Mouse (Mus musculus) Patski (cell line): ENCODE data around the gene Trub2. TPM values are rescaled to one million over a fixed set of nuclear protein-coding genes. Genes with fewer than 3 reads are reported as not detected.
A peak's percentile ranks its signal among the peaks of the same experiment; 100 is the strongest.

Experiments used
- ATAC-seq: fragments of 100-300 bp; one replicate; pipeline ENCODE4 v1.8.0; 2021
- CTCF ChIA-PET: fragments of 350-600 bp; sonication (Branson Sonifier 250); formaldehyde crosslinking; loops from one replicate; lab custom pipeline; 2022; ENCODE audit warnings: inconsistent platforms; lab: Charles Lee
- POLR2A ChIA-PET: fragments of 350-600 bp; sonication (Branson Sonifier 250); formaldehyde crosslinking; loops from one replicate; lab custom pipeline; 2022; ENCODE audit warnings: antibody characterized with exemption, inconsistent platforms; lab: Charles Lee
- DNase-seq: peaks from one replicate; pipeline ENCODE4 v3.0.0-alpha.2; 2011; ENCODE audit warnings: low read depth, low spot score
- H3K27me3 ChIP-seq: fragments of 371-371 bp; one replicate; pipeline ENCODE4 v1.5.1; 2021
- CTCF ChIP-seq: fragments of 100-300 bp; IDR thresholded peaks from one replicate; pipeline ENCODE4 v1.5.1; 2021
- in situ Hi-C: fragments of 300-500 bp; cut with MboI; formaldehyde crosslinking; loops from 3 replicates; pipeline ENCODE4 v1.11.1; 2018; ENCODE audit warnings: low pct_unique_long_range_greater_than_20kb, mixed read lengths
- polyA plus RNA-seq: library from polyadenylated mRNA; unstranded; gene quantifications from one replicate; pipeline ENCODE4 v1.2.3, GENCODE M21; 2021

The Trub2 gene
- polyA plus RNA-seq, 1 experiment from 2014 or later, result 52.9 TPM

GRCm38 (mm10) chr2:29773323-29773722, 15.0 kb downstream of the Trub2 start:
- no peak for TF ChIP-seq CTCF
- DNase-seq (no peak), ATAC-seq (no peak)
- in situ Hi-C loops, result no loop called here
- POLR2A ChIA-PET, result no interaction called here
- CTCF ChIA-PET, result no interaction called here
- H3K27me3 ChIP-seq, result no peaks in the 10 kb centered on the region

- ATAC-seq (peak; percentile 51), DNase-seq (peak; percentile 48)
- in situ Hi-C loops, result no loop called here
- TF ChIP-seq CTCF, result no peak
- no peaks in the 10 kb centered on the region for H3K27me3 ChIP-seq
- POLR2A ChIA-PET, result interaction anchor here (1.5 kb wide), 1 partner anchor 31 kb away, joined by 4 read pairs; the partner anchor contains the start of gene Slc27a4
- CTCF ChIA-PET, result interaction anchor here (0.8 to 2.2 kb wide), 7 partner anchors 9 to 119 kb away, joined by 3 to 7 read pairs (median 4); no protein-coding TSS in a partner anchor
Measured at GRCm38 (mm10) chr2:29771611-29772461, 16.5 kb downstream of the Trub2 start.

GRCm38 (mm10) chr2:29770162-29770561, 18.1 kb downstream of the Trub2 start:
- CTCF ChIA-PET, result interaction anchor here (0.8 to 2.0 kb wide), 2 partner anchors 15 to 21 kb away, joined by 3 to 6 read pairs; no protein-coding TSS in a partner anchor
- no peak for TF ChIP-seq CTCF
- ATAC-seq (no peak), DNase-seq (no peak)
- in situ Hi-C loops, result no loop called here
- POLR2A ChIA-PET, result no interaction called here
- no peaks in the 10 kb centered on the region for H3K27me3 ChIP-seq

- ATAC-seq, result no peak
- in situ Hi-C loops, result loop anchor here (5.0 kb wide), 1 partner anchor 48 kb away; no protein-coding TSS in a partner anchor
- POLR2A ChIA-PET, result interaction anchor here (1.0 to 1.5 kb wide), 2 partner anchors 16 to 49 kb away, joined by 3 read pairs; no protein-coding TSS in a partner anchor
Measured at GRCm38 (mm10) chr2:29768901-29769300, 19.4 kb downstream of the Trub2 start.

GRCm38 (mm10) chr2:29767976-29768709, 20.2 kb downstream of the Trub2 start:
- POLR2A ChIA-PET, result interaction anchor here (0.6 to 1.5 kb wide), 3 partner anchors 16 to 49 kb away, joined by 3 read pairs; no protein-coding TSS in a partner anchor
- in situ Hi-C loops, result loop anchor here (5.0 kb wide), 1 partner anchor 49 kb away; no protein-coding TSS in a partner anchor
- H3K27me3 ChIP-seq, result no peaks in the 10 kb centered on the region
- no peak for ATAC-seq
- no peak for DNase-seq
- CTCF ChIA-PET, result interaction anchor here (1.6 kb wide), 1 partner anchor 38 kb away, joined by 6 read pairs; no protein-coding TSS in a partner anchor
- no peak for TF ChIP-seq CTCF

More at GRCm38 (mm10) chr2:29768901-29769300, 19.4 kb downstream of the Trub2 start:
- no peak for TF ChIP-seq CTCF
- CTCF ChIA-PET, result interaction anchor here (0.8 to 1.6 kb wide), 2 partner anchors 12 to 37 kb away, joined by 3 to 6 read pairs; no protein-coding TSS in a partner anchor
- no peaks in the 10 kb centered on the region for H3K27me3 ChIP-seq
- no peak for DNase-seq

GRCm38 (mm10) chr2:29764831-29765230, 23.5 kb downstream of the Trub2 start:
- POLR2A ChIA-PET, result interaction anchor here (1.0 kb wide), 1 partner anchor 38 kb away, joined by 3 read pairs; the partner anchor contains the start of gene Slc27a4
- DNase-seq (no peak), ATAC-seq (peak; percentile 57)
- TF ChIP-seq CTCF, result peak; percentile 91
- H3K27me3 ChIP-seq, result peaks cover 8% of the 10 kb centered on the region
- in situ Hi-C loops, result loop anchor here (5.0 kb wide), 1 partner anchor 52 kb away; no protein-coding TSS in a partner anchor
- CTCF ChIA-PET, result interaction anchor here (0.8 to 1.9 kb wide), 12 partner anchors 13 to 170 kb away, joined by 3 to 17 read pairs (median 4); partner anchors contain the start of genes Gm13420, Slc27a4 and Urm1

- in situ Hi-C loops, result no loop called here
- TF ChIP-seq CTCF, result no peak
- CTCF ChIA-PET, result interaction anchor here (1.1 kb wide), 1 partner anchor 19 kb away, joined by 3 read pairs; no protein-coding TSS in a partner anchor
Measured at GRCm38 (mm10) chr2:29755693-29756092, 32.6 kb downstream of the Trub2 start.

GRCm38 (mm10) chr2:29752397-29752796, 35.9 kb downstream of the Trub2 start:
- no peak for DNase-seq
- no peak for ATAC-seq
- CTCF ChIA-PET, result interaction anchor here (1.4 kb wide), 1 partner anchor 12 kb away, joined by 9 read pairs; no protein-coding TSS in a partner anchor
- TF ChIP-seq CTCF, result no peak
- in situ Hi-C loops, result no loop called here
- H3K27me3 ChIP-seq, result no peaks in the 10 kb centered on the region
- POLR2A ChIA-PET, result no interaction called here

More at GRCm38 (mm10) chr2:29755693-29756092, 32.6 kb downstream of the Trub2 start:
- no peaks in the 10 kb centered on the region for H3K27me3 ChIP-seq
- no peak for DNase-seq
- POLR2A ChIA-PET, result no interaction called here
- no peak for ATAC-seq

GRCm38 (mm10) chr2:29751497-29751896, 36.8 kb downstream of the Trub2 start, which contains the start of gene Gm13420:
Gene Gm13420, minus strand, starts transcription at chr2:29751685.
- peak; percentile 73 for ATAC-seq

More at GRCm38 (mm10) chr2:29751497-29751896, 36.8 kb downstream of the Trub2 start, which contains the start of gene Gm13420:
- no peaks in the 10 kb centered on the region for H3K27me3 ChIP-seq
- no peak for TF ChIP-seq CTCF
- no peak for DNase-seq
- in situ Hi-C loops, result no loop called here
- ChIA-PET POLR2A (no interaction called here), CTCF (interaction anchor here (1.4 kb wide), 1 partner anchor 13 kb away, joined by 9 read pairs; no protein-coding TSS in a partner anchor)
